Mouse (Mus musculus) stomach, embryonic 15.5 days (tissue): ENCODE results near the gene Timm8a2. TPM values are rescaled to one million over a fixed set of nuclear protein-coding genes. Genes with fewer than 3 reads are reported as not detected.

ENCODE experiments used
- ATAC-seq: fragments of 200-750 bp; cut with Nextera tagmentation; 2 replicates; pipeline ENCODE4 v1.8.0; 2017; ENCODE audit warnings: low read depth, moderate number of reproducible peaks, moderate TSS enrichment; ENCODE audit not compliant: insufficient read depth, low FRiP score
- H3K27ac ChIP-seq: fragments of 300-500 bp; sonication (generic); 2 replicates; pipeline ENCODE4 v1.5.1; 2015; ENCODE audit warnings: mild to moderate bottlenecking, inconsistent platforms
- H3K27me3 ChIP-seq: fragments of 300-500 bp; sonication (generic); replicated peaks from 2 replicates; pipeline ENCODE4 v1.6.1; 2015; ENCODE audit warnings: inconsistent platforms
- H3K36me3 ChIP-seq: fragments of 300-500 bp; sonication (generic); 2 replicates; pipeline ENCODE4 v1.6.1; 2015; ENCODE audit warnings: inconsistent platforms
- H3K4me1 ChIP-seq: fragments of 300-500 bp; sonication (generic); 2 replicates; pipeline ENCODE4 v1.6.1; 2015; ENCODE audit warnings: inconsistent platforms
- H3K4me2 ChIP-seq: fragments of 300-500 bp; sonication (generic); 2 replicates; pipeline ENCODE4 v1.6.1; 2015; ENCODE audit warnings: mild to moderate bottlenecking, inconsistent platforms
- H3K4me3 ChIP-seq: fragments of 300-500 bp; sonication (generic); replicated peaks from 2 replicates; pipeline ENCODE4 v1.5.1; 2015; ENCODE audit warnings: inconsistent platforms
- H3K9ac ChIP-seq: fragments of 300-500 bp; sonication (generic); 2 replicates; pipeline ENCODE4 v1.6.1; 2015; ENCODE audit warnings: inconsistent platforms
- H3K9me3 ChIP-seq: fragments of 300-500 bp; sonication (generic); 2 replicates; pipeline ENCODE4 v1.6.1; 2016; ENCODE audit warnings: inconsistent platforms
- WGBS: fragments of 180-500 bp; shearing (Covaris S2); methylation state at CpG from one replicate; pipeline ENCODE4 v1.1.7; 2015; 5-methylcytosine and 5-hydroxymethylcytosine counted together
- polyA plus RNA-seq: library from polyadenylated mRNA; unstranded; fragments of >200 nt; fragmentation: Nextera tagmentation; extraction: Ambion mirVana; gene quantifications from 2 replicates; pipeline ENCODE4 v1.2.1, GENCODE M21; 2015

The Timm8a2 gene
- polyA plus RNA-seq, 1 experiment from 2014 or later, result not detected

GRCm38 (mm10) chr14:122083499-122083898, 49.0 kb downstream of the Timm8a2 start:
- Histone ChIP-seq H3K4me3 (no peak overlapping the region), H3K27me3 (no peaks in the 10 kb centered on the region), H3K36me3 (no peaks in the 10 kb centered on the region), H3K9ac (no peak overlapping the region), H3K27ac (no peak overlapping the region), H3K4me2 (no peak overlapping the region), H3K4me1 (no peaks in the 10 kb centered on the region), H3K9me3 (no peaks in the 10 kb centered on the region)
- no peak for ATAC-seq
- 83% methylated on average over 7 of the region's 7 CpGs for WGBS

GRCm38 (mm10) chr14:122087956-122088355, 53.5 kb downstream of the Timm8a2 start:
- no peaks in the 10 kb centered on the region for H3K4me1 ChIP-seq
- no peak overlapping the region for H3K4me2 ChIP-seq
- H3K36me3 ChIP-seq, result no peaks in the 10 kb centered on the region
- H3K4me3 ChIP-seq, result no peak overlapping the region
- no peak for ATAC-seq
- H3K27me3 ChIP-seq, result no peaks in the 10 kb centered on the region
- WGBS, result 78% methylated on average over 5 of the region's 5 CpGs
- H3K9ac ChIP-seq, result no peak overlapping the region
- H3K27ac ChIP-seq, result no peak overlapping the region
- no peaks in the 10 kb centered on the region for H3K9me3 ChIP-seq

Other genes starting within 250 kb of the Timm8a2 start
- gene Dock9, start 236.8 kb upstream of the Timm8a2 start, polyA plus RNA-seq, result 14.0 and 14.3 TPM in 2 replicates
- 61.6 and 63.0 TPM in 2 replicates for gene Ubac2, start 156.1 kb upstream of the Timm8a2 start, polyA plus RNA-seq
- gene Gpr18, start 118.9 kb upstream of the Timm8a2 start, polyA plus RNA-seq, result 0.28 and 0.42 TPM in 2 replicates
- gene Gpr183, start 69.5 kb upstream of the Timm8a2 start, polyA plus RNA-seq, result 4.1 and 4.3 TPM in 2 replicates
- 186 and 206 TPM in 2 replicates for gene Tm9sf2, start 72.4 kb downstream of the Timm8a2 start, polyA plus RNA-seq
- gene Clybl, start 147.0 kb downstream of the Timm8a2 start, polyA plus RNA-seq, result 25.1 and 25.4 TPM in 2 replicates